Mouse (Mus musculus) olfactory bulb, adult 2 months (tissue): ENCODE measurements around the gene Bap1.

Experiments
- CTCF ChIP-seq: fragments of 200-500 bp; IDR thresholded peaks from 2 replicates; pipeline ENCODE4 v1.5.1; 2012; ENCODE audit warnings: low read depth, mild to moderate bottlenecking, low read length, moderate library complexity; ENCODE audit not compliant: insufficient read depth
- POLR2A ChIP-seq: fragments of 200-500 bp; IDR thresholded peaks from 2 replicates; pipeline ENCODE4 v1.6.1; 2012; ENCODE audit warnings: mild to moderate bottlenecking, low read depth, low read length, moderate library complexity; ENCODE audit not compliant: insufficient read depth

- TF ChIP-seq CTCF (no peak), POLR2A (no peak)
Measured at GRCm38 (mm10) chr14:31244777-31245176, 6.5 kb upstream of the Bap1 start.
